Mouse (Mus musculus) stomach, embryonic 15.5 days (tissue): Measurements from ENCODE around the gene Tspear. TPM values are rescaled to one million over a fixed set of nuclear protein-coding genes. Genes with fewer than 3 reads are reported as not detected.

Experiments
- ATAC-seq: fragments of 200-750 bp; cut with Nextera tagmentation; 2 replicates; pipeline ENCODE4 v1.8.0; 2017; ENCODE audit warnings: low read depth, moderate number of reproducible peaks, moderate TSS enrichment; ENCODE audit not compliant: insufficient read depth, low FRiP score
- H3K27ac ChIP-seq: fragments of 300-500 bp; sonication (generic); 2 replicates; pipeline ENCODE4 v1.5.1; 2015; ENCODE audit warnings: mild to moderate bottlenecking, inconsistent platforms
- H3K27me3 ChIP-seq: fragments of 300-500 bp; sonication (generic); replicated peaks from 2 replicates; pipeline ENCODE4 v1.6.1; 2015; ENCODE audit warnings: inconsistent platforms
- H3K36me3 ChIP-seq: fragments of 300-500 bp; sonication (generic); 2 replicates; pipeline ENCODE4 v1.6.1; 2015; ENCODE audit warnings: inconsistent platforms
- H3K4me1 ChIP-seq: fragments of 300-500 bp; sonication (generic); 2 replicates; pipeline ENCODE4 v1.6.1; 2015; ENCODE audit warnings: inconsistent platforms
- H3K4me2 ChIP-seq: fragments of 300-500 bp; sonication (generic); 2 replicates; pipeline ENCODE4 v1.6.1; 2015; ENCODE audit warnings: mild to moderate bottlenecking, inconsistent platforms
- H3K4me3 ChIP-seq: fragments of 300-500 bp; sonication (generic); replicated peaks from 2 replicates; pipeline ENCODE4 v1.5.1; 2015; ENCODE audit warnings: inconsistent platforms
- H3K9ac ChIP-seq: fragments of 300-500 bp; sonication (generic); 2 replicates; pipeline ENCODE4 v1.6.1; 2015; ENCODE audit warnings: inconsistent platforms
- H3K9me3 ChIP-seq: fragments of 300-500 bp; sonication (generic); 2 replicates; pipeline ENCODE4 v1.6.1; 2016; ENCODE audit warnings: inconsistent platforms
- WGBS: fragments of 180-500 bp; shearing (Covaris S2); methylation state at CpG from one replicate; pipeline ENCODE4 v1.1.7; 2015; 5-methylcytosine and 5-hydroxymethylcytosine counted together
- polyA plus RNA-seq: library from polyadenylated mRNA; unstranded; fragments of >200 nt; fragmentation: Nextera tagmentation; extraction: Ambion mirVana; gene quantifications from 2 replicates; pipeline ENCODE4 v1.2.1, GENCODE M21; 2015

Gene Tspear
- polyA plus RNA-seq, result 0.85 and 1.0 TPM in 2 replicates

GRCm38 (mm10) chr10:77685895-77686664 is at the start of gene Tspear:
Tspear (plus strand) TSS chr10:77686569.
- Histone ChIP-seq H3K9ac (no peak within 1 kb of the TSS), H3K27me3 (peaks cover 13% of the 10 kb centered on the region), H3K27ac (peak within 1 kb of the TSS; percentile 64), H3K4me1 (0 out of 2 replicates have a peak, but pooled peaks cover 3% of the 10 kb centered on the region), H3K9me3 (no peaks in the 10 kb centered on the region), H3K4me3 (no peak within 1 kb of the TSS), H3K36me3 (no peaks in the 10 kb centered on the region), H3K4me2 (peak within 1 kb of the TSS; percentile 33)
- ATAC-seq, result peak; percentile 69
- WGBS, result 7% methylated on average over 22 of the region's 22 CpGs

- H3K4me3 ChIP-seq, result no peak overlapping the region
- 76% methylated on average over 6 of the region's 6 CpGs for WGBS
- H3K27ac ChIP-seq, result no peak overlapping the region
- peaks cover 39% of the 10 kb centered on the region for H3K36me3 ChIP-seq
- H3K9me3 ChIP-seq, result no peaks in the 10 kb centered on the region
- H3K4me2 ChIP-seq, result no peak overlapping the region
- no peak for ATAC-seq
- no peaks in the 10 kb centered on the region for H3K27me3 ChIP-seq
- 0 out of 2 replicates have a peak, but pooled peaks cover 12% of the 10 kb centered on the region for H3K4me1 ChIP-seq
- H3K9ac ChIP-seq, result no peak overlapping the region
Measured at GRCm38 (mm10) chr10:77638956-77639355, 47.4 kb upstream of the Tspear start.

- H3K9ac ChIP-seq, result no peak overlapping the region
- peaks cover 47% of the 10 kb centered on the region for H3K36me3 ChIP-seq
- no peak for ATAC-seq
- WGBS, result 72% methylated on average over 7 of the region's 7 CpGs
- H3K27me3 ChIP-seq, result no peaks in the 10 kb centered on the region
- H3K4me3 ChIP-seq, result no peak overlapping the region
- H3K27ac ChIP-seq, result no peak overlapping the region
- H3K4me2 ChIP-seq, result no peak overlapping the region
- H3K9me3 ChIP-seq, result no peaks in the 10 kb centered on the region
- H3K4me1 ChIP-seq, result 0 out of 2 replicates have a peak, but pooled peaks cover 5% of the 10 kb centered on the region
Measured at GRCm38 (mm10) chr10:77643160-77643559, 43.2 kb upstream of the Tspear start.

GRCm38 (mm10) chr10:77645571-77645970 is 40.8 kb upstream of the Tspear start:
- H3K27me3 ChIP-seq, result no peaks in the 10 kb centered on the region
- peaks cover 47% of the 10 kb centered on the region for H3K36me3 ChIP-seq
- no peak for ATAC-seq
- no peaks in the 10 kb centered on the region for H3K9me3 ChIP-seq
- H3K4me2 ChIP-seq, result no peak overlapping the region
- no peak overlapping the region for H3K27ac ChIP-seq
- 88% methylated on average over 5 of the region's 5 CpGs for WGBS
- no peaks in the 10 kb centered on the region for H3K4me1 ChIP-seq
- no peak overlapping the region for H3K9ac ChIP-seq
- no peak overlapping the region for H3K4me3 ChIP-seq

- H3K4me2 ChIP-seq, result no peak overlapping the region
- no peak overlapping the region for H3K27ac ChIP-seq
- 72% methylated on average over 1 of the region's 1 CpGs for WGBS
- peaks cover 35% of the 10 kb centered on the region for H3K36me3 ChIP-seq
- ATAC-seq, result no peak
- no peak overlapping the region for H3K9ac ChIP-seq
- H3K9me3 ChIP-seq, result no peaks in the 10 kb centered on the region
- no peak overlapping the region for H3K4me3 ChIP-seq
- H3K27me3 ChIP-seq, result no peaks in the 10 kb centered on the region
- H3K4me1 ChIP-seq, result no peaks in the 10 kb centered on the region
Measured at GRCm38 (mm10) chr10:77647461-77647860, 38.9 kb upstream of the Tspear start.

- Histone ChIP-seq H3K4me1 (no peaks in the 10 kb centered on the region), H3K36me3 (peaks cover 32% of the 10 kb centered on the region), H3K27me3 (no peaks in the 10 kb centered on the region), H3K9me3 (no peaks in the 10 kb centered on the region), H3K4me2 (no peak overlapping the region), H3K27ac (no peak overlapping the region), H3K9ac (no peak overlapping the region), H3K4me3 (no peak overlapping the region)
- no peak for ATAC-seq
- WGBS, result 82% methylated on average over 8 of the region's 8 CpGs
Measured at GRCm38 (mm10) chr10:77647901-77648300, 38.5 kb upstream of the Tspear start.

DNA sequence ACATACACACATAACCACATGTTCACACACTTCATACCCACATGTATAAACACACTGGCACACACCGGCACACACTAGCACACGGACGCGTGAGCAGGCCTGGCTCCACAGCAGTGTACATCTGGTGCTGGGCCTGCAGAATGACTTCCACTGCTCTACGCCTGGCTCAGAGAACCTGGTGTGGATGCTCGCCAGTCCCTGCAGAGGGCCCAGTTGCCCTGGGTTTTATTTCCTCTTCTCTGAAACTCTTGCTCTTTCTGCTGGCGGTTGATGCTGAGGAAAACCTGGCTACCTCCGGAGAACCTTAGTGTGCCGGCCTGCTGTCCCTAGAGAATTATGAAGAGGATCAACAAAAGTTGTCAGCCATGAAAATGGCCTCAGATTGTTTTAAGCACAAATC is 34.3 kb upstream of the Tspear start:
- ATAC-seq, result no peak
- no peak overlapping the region for H3K4me2 ChIP-seq
- H3K4me3 ChIP-seq, result no peak overlapping the region
- no peak overlapping the region for H3K9ac ChIP-seq
- H3K36me3 ChIP-seq, result no peaks in the 10 kb centered on the region
- no peaks in the 10 kb centered on the region for H3K27me3 ChIP-seq
- 85% methylated on average over 9 of the region's 9 CpGs for WGBS
- H3K4me1 ChIP-seq, result no peaks in the 10 kb centered on the region
- no peaks in the 10 kb centered on the region for H3K9me3 ChIP-seq
- H3K27ac ChIP-seq, result no peak overlapping the region

- H3K27ac ChIP-seq, result no peak overlapping the region
- H3K9me3 ChIP-seq, result no peaks in the 10 kb centered on the region
- no peak overlapping the region for H3K9ac ChIP-seq
- H3K4me2 ChIP-seq, result no peak overlapping the region
- H3K4me3 ChIP-seq, result no peak overlapping the region
- H3K36me3 ChIP-seq, result no peaks in the 10 kb centered on the region
- no peak for ATAC-seq
- 51% methylated on average over 15 of the region's 15 CpGs for WGBS
- 0 out of 2 replicates have a peak, but pooled peaks cover 3% of the 10 kb centered on the region for H3K4me1 ChIP-seq
- no peaks in the 10 kb centered on the region for H3K27me3 ChIP-seq
Measured at GRCm38 (mm10) chr10:77658286-77658994, 27.9 kb upstream of the Tspear start.

DNA sequence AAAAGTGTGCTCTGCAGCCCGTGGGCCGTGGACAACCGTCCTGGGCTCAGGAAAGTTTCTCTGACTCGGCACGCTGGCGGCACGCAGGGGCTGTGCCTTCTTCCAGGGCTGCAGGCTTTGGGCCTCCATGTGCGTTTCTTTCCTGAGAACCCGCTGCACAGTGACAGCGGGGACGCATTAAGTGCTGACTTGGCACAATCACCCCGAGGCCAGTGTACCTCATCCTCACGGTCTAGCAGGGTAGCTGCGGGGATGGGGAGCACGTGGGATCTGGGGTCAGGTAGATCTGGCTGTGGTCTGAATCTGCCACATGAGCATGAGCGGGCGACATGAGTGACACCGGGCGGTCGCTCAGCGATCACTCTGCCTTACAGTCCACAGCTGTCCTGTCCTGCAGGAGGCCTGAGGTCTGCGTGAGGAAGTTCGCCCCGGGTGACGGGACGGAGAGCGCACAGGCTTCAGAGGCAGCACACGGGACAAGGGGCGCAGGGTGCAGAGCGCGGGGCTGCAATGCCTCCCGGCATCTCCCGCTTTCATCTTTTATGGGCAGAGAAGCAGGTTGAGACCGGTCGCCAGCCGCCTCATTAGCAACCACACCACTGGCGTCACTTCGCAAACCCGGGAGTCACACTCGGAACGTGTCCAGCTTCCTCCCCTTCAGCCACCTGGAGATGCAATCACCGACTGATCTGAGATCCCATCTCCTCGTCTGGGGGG is 22.3 kb upstream of the Tspear start:
- H3K27ac ChIP-seq, result no peak overlapping the region
- 43% methylated on average over 43 of the region's 43 CpGs for WGBS
- no peak overlapping the region for H3K9ac ChIP-seq
- H3K4me2 ChIP-seq, result no peak overlapping the region; the same call in 1 of the 2 replicates
- H3K9me3 ChIP-seq, result no peaks in the 10 kb centered on the region
- H3K4me1 ChIP-seq, result no peaks in the 10 kb centered on the region
- H3K4me3 ChIP-seq, result no peak overlapping the region
- no peaks in the 10 kb centered on the region for H3K36me3 ChIP-seq
- H3K27me3 ChIP-seq, result no peaks in the 10 kb centered on the region
- ATAC-seq, result no peak

DNA sequence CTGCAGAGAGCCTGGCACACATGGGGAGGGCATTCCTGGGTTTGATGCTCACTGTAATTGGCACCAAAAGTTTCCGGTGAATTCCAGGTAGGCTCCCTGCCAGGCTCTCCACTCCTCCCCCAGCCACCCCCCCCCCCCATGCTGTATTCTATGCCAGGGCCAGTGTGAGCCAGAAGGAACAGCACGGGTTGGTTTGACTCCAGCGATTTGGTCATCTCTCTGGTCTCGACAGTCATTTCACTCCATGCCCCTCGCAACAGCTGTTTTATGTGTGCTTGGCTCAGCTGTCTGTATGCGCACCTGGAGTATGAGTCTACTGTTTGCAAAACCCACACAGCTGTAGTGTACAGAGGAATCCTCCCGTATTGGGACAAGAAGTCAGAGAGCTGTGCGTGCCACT is 20.0 kb upstream of the Tspear start:
- ATAC-seq, result no peak
- H3K4me3 ChIP-seq, result no peak overlapping the region
- H3K36me3 ChIP-seq, result no peaks in the 10 kb centered on the region
- H3K9me3 ChIP-seq, result no peaks in the 10 kb centered on the region
- no peak overlapping the region for H3K4me2 ChIP-seq
- no peaks in the 10 kb centered on the region for H3K27me3 ChIP-seq
- H3K4me1 ChIP-seq, result no peaks in the 10 kb centered on the region
- no peak overlapping the region for H3K9ac ChIP-seq
- H3K27ac ChIP-seq, result no peak overlapping the region
- WGBS, result 62% methylated on average over 8 of the region's 8 CpGs

DNA sequence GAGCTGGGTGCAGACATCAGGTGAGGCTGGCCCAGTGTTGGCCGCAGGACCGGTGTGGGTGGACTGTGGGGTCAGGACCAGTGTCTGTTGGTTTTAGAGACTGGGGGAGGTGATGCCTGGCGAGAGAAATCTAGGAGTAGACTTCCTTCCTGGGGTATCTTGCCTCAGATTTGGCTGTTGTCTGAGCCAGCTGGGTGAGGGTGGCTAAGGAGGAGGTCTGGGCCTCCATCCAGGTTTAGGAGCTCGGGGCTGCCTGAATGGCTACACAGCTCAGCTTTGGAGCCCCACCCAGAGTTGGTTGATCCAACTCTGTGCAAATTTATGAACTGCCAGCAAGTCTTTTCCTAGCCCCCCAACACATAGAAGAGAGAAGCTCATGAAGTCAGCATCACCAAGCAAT is 19.0 kb upstream of the Tspear start:
- no peaks in the 10 kb centered on the region for H3K36me3 ChIP-seq
- 77% methylated on average over 4 of the region's 4 CpGs for WGBS
- H3K27ac ChIP-seq, result no peak overlapping the region
- H3K4me2 ChIP-seq, result no peak overlapping the region
- no peaks in the 10 kb centered on the region for H3K9me3 ChIP-seq
- no peaks in the 10 kb centered on the region for H3K27me3 ChIP-seq
- no peak for ATAC-seq
- H3K9ac ChIP-seq, result no peak overlapping the region
- H3K4me1 ChIP-seq, result no peaks in the 10 kb centered on the region
- no peak overlapping the region for H3K4me3 ChIP-seq

DNA sequence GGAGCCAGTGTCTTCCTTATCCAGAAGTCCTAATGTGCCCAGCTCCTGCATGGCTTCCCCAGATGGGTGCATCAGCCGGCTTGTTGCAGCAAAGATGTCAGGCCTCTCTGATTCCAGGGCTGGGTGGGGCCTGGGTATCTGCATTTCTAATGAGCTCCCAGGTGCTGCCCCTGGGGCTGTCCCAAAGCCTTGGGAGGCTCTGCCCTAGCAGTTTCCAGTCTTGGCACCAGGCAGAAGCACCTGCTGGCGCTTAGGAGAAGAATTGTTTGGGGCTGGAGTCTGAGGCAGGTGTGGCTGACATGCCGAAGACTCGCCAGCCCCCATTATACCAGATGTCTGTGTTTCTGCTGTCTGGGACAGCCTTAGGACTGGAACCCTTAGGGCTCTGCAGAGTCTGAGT is 15.7 kb upstream of the Tspear start:
- Histone ChIP-seq H3K4me3 (no peak overlapping the region), H3K27ac (no peak overlapping the region), H3K36me3 (no peaks in the 10 kb centered on the region), H3K9me3 (no peaks in the 10 kb centered on the region), H3K27me3 (no peaks in the 10 kb centered on the region), H3K9ac (no peak overlapping the region), H3K4me2 (no peak overlapping the region), H3K4me1 (no peaks in the 10 kb centered on the region)
- WGBS, result 79% methylated on average over 4 of the region's 4 CpGs
- no peak for ATAC-seq
